Mouse (Mus musculus) v-Abl transformed pro-B cells (cell line): ENCODE data around the gene Ddx39b.

Source experiments
- in situ Hi-C, 2 experiments: fragments of 400-800 bp; cut with MboI; formaldehyde crosslinking; loops; one replicate each; pipeline ENCODE4 v1.15.1; 2025; ENCODE audit not compliant: unreplicated experiment in 2 of 2

Gene Ddx39b

GRCm38 (mm10) chr17:35300261-35300945, 58.9 kb downstream of the Ddx39b start:
- in situ Hi-C loops = loop anchor here (5.0 to 10.0 kb wide), 3 partner anchors 43 to 1336 kb away; no protein-coding TSS in a partner anchor

- in situ Hi-C loops = loop anchor here (5.0 to 10.0 kb wide), 3 partner anchors 44 to 1337 kb away; no protein-coding TSS in a partner anchor
Observed at GRCm38 (mm10) chr17:35301645-35302258, 60.2 kb downstream of the Ddx39b start.

- in situ Hi-C loops = loop anchor here (5.0 to 10.0 kb wide), 3 partner anchors 46 to 1338 kb away; no protein-coding TSS in a partner anchor
Observed at GRCm38 (mm10) chr17:35303271-35303670, 61.7 kb downstream of the Ddx39b start.
